Mouse (Mus musculus): ENCODE data around the gene Tgfbr3l. TPM values are rescaled to one million over a fixed set of nuclear protein-coding genes. Genes with fewer than 3 reads are reported as not detected.

The Tgfbr3l gene
- polyA plus RNA-seq, 1 experiment from 2014 or later, result 4.6 TPM

DNA sequence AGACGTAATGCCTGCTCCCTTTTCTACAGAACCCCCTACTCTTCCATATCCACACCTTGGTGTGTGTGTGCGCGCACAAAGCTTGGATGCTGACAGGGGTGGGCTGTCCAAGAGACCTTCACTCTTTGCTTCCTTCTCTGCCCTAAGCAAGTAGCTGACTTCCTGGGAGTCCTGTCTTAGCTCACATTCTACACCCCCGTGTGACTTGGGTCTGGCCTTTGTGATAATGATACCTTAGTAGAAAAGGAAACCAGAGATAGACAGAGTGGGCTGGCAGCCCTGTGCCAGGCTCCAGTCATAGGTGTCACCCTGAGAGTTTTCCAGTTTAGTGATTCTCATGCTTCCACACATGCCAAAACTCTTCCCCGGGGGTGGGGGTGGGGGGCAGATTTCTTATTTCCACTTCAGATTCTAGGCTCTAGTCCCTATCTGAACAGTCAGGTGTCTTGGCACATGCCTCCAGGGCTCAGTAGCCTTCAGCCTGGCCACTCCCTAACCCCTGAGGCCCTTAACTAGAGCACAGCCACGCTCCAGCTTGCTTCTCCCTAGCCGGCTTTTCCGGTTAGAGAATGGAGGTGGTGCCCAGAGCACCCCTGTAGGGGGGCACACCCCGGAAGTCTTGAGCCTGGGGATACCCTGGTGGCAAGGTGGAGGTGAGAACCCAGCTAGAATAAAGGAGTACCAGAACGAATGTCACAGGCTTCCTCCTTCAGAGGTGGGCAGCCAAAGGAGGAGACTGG lies 17.2 kb upstream of the Tgfbr3l start:
- DNase-seq (ENCODE audit: low read depth, low spot score), result no peak
- in situ Hi-C loops (cut with MboI; ENCODE audit: low pct_unique_long_range_greater_than_20kb), result no loop called here
- H3K27me3 ChIP-seq, result peaks cover 8% of the 10 kb centered on the region
- ChIA-PET CTCF (interaction anchor here (1.0 to 1.5 kb wide), 3 partner anchors 15 to 51 kb away, joined by 3 to 4 read pairs (median 4); no protein-coding TSS in a partner anchor), POLR2A (no interaction called here)
- no peak for ATAC-seq
- no peak for TF ChIP-seq CTCF (IDR thresholded peaks at IDR 0.05)

GRCm38 (mm10) chr8:4237814-4238433 lies 10.1 kb upstream of the Tgfbr3l start:
- no peak for ATAC-seq
- CTCF ChIA-PET, result interaction anchor here (0.7 to 4.8 kb wide), 6 partner anchors 9 to 38 kb away, joined by 3 to 37 read pairs (median 4); partner anchors contain the start of gene Tgfbr3l
- no peak for TF ChIP-seq CTCF (IDR thresholded peaks at IDR 0.05)
- in situ Hi-C loops (cut with MboI; ENCODE audit: low pct_unique_long_range_greater_than_20kb), result no loop called here
- no peak for DNase-seq (ENCODE audit: low read depth, low spot score)
- H3K27me3 ChIP-seq, result no peaks in the 10 kb centered on the region
- POLR2A ChIA-PET, result interaction anchor here (0.7 to 3.7 kb wide), 2 partner anchors 12 to 65 kb away, joined by 3 to 20 read pairs; partner anchors contain the start of gene Tgfbr3l

DNA sequence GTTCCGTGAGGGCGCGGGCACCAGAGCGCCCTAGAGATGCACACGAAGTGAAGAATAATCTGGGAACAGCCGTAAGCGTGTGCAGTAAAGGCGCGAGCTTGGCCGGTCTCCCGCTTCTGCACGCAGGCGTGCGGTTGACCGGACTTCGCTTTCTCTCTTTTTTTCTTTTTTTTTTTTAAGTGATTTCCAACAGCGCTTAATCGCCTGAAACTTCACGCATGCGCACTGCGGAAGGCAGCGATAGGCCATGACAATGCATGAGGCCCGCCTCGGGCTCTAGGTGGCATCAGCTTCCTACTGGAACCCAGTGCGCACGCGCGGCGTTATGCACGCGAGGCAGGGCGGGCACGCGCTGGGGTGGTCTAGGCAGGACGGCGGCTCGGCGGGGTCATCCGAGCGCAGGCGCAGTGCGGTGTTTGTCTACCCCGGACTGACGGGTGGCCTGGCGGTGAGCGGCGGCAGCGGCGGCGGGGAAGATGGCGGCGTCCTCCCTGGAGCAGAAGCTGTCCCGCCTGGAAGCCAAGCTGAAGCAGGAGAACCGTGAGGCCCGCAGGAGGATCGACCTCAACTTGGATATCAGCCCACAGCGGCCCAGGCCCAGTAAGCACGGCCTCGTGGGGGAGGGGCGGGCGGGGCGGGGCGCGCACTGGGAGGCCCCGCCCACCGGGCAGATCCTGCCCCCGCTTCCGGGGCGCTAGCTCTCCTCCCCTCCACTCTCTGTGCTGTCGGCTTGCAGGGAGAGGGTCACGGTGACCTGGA lies 9.4 kb upstream of the Tgfbr3l start, which contains the start of the genes Map2k7 and Gm49320:
Map2k7 (plus strand) TSS at position 307 of the 759 bp plus-strand sequence.
Gm49320 (plus strand) TSS at position 432 of the 759 bp plus-strand sequence.
- H3K27me3 ChIP-seq, result no peaks in the 10 kb centered on the region
- DNase-seq (ENCODE audit: low read depth, low spot score) (peak; percentile 98), ATAC-seq (peak; percentile 87)
- CTCF ChIA-PET, result interaction anchor here (0.7 to 4.8 kb wide), 5 partner anchors 10 to 39 kb away, joined by 3 to 37 read pairs (median 3); partner anchors contain the start of gene Tgfbr3l
- POLR2A ChIA-PET, result interaction anchor here (0.7 to 3.7 kb wide), 5 partner anchors 11 to 65 kb away, joined by 3 to 20 read pairs (median 3); partner anchors contain the start of gene Tgfbr3l
- in situ Hi-C loops (cut with MboI; ENCODE audit: low pct_unique_long_range_greater_than_20kb), result no loop called here
- TF ChIP-seq CTCF (IDR thresholded peaks at IDR 0.05), result no peak

DNA sequence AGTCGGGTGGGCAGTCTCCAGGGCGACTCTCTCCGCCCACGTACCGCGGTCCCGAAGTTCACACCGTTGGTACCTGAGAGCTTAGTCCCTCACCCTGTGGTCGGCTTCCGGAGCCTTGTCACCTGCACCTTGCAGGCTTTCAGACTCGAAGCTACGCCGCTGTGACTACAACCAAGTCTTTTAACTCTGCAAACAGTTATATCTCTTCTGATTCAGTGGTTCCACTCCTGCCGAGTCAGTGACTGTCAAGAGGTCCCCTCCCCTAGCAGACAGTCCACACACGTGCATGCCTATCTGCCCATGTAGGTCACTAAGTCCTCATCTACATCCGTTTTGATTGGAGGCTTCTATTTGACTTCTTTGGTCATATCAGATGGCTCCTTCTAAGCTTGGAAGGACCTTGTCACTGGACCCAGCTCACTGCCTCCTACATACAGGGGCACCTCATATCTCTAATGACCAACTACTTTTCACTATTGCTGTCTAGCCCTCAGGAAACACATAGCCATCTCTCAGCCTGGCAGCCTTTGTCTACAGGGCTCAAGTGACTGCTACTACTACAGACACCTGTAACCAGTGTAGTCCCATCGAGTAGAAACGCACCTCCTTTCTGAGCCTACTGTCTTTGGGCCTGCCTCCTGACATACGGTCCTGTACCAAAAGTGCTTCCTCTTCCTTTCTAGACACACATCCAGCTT lies 8.7 kb upstream of the Tgfbr3l start:
- CTCF ChIA-PET, result interaction anchor here (1.5 to 4.8 kb wide), 3 partner anchors 10 to 39 kb away, joined by 3 to 37 read pairs (median 12); partner anchors contain the start of gene Tgfbr3l
- TF ChIP-seq CTCF (IDR thresholded peaks at IDR 0.05), result no peak
- ATAC-seq, result no peak
- DNase-seq (ENCODE audit: low read depth, low spot score), result no peak
- in situ Hi-C loops (cut with MboI; ENCODE audit: low pct_unique_long_range_greater_than_20kb), result no loop called here
- H3K27me3 ChIP-seq, result no peaks in the 10 kb centered on the region
- POLR2A ChIA-PET, result interaction anchor here (0.9 to 3.7 kb wide), 4 partner anchors 10 to 37 kb away, joined by 3 to 20 read pairs (median 3); partner anchors contain the start of gene Tgfbr3l

DNA sequence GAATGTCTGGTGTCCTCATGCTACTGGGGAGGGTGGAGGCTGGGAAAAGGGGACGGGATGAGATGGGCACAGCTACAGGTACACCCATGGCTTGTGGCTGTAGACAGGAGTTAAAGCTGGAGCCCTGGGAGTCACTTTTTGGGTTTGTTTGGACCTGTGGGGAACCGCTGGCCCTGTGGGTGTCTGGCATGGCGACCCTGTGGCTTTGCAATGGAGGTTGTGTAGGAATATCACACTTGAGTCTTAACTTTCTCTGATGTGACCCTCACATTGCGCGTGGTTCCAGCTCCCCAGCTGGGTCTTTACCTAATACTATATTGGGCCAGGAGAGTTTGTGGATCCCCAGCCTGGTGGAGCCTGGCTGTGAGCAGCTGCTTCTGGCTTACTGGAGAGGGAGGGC lies 3.0 kb upstream of the Tgfbr3l start:
- CTCF ChIA-PET, result interaction anchor here (1.2 to 2.1 kb wide), 2 partner anchors 32 to 52 kb away, joined by 3 to 5 read pairs; no protein-coding TSS in a partner anchor
- no peak for TF ChIP-seq CTCF (IDR thresholded peaks at IDR 0.05)
- POLR2A ChIA-PET, result no interaction called here
- in situ Hi-C loops (cut with MboI; ENCODE audit: low pct_unique_long_range_greater_than_20kb), result no loop called here
- DNase-seq (ENCODE audit: low read depth, low spot score) (no peak), ATAC-seq (no peak)
- no peaks in the 10 kb centered on the region for H3K27me3 ChIP-seq

DNA sequence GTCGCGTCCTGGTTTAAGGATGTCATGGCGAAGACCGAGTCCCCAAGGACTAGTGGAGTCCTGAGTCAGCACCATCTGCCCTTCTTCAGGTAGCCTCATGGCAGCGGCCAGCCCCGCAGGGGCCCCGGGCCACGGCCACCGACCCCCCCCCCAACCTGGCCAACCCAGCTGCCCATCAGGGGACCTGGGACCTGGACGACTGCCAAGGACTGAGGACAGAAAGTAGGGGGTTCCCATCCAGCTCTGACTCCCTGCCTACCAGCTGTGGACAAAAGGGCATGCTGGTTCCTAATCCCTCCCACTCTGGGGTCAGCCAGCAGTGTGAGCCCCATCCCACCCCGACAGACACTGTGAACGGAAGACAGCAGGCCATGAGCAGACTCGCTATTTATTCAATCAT lies 2.3 kb upstream of the Tgfbr3l start:
- no peaks in the 10 kb centered on the region for H3K27me3 ChIP-seq
- ChIA-PET CTCF (interaction anchor here (2.1 kb wide), 1 partner anchor 33 kb away, joined by 5 read pairs; no protein-coding TSS in a partner anchor), POLR2A (no interaction called here)
- DNase-seq (ENCODE audit: low read depth, low spot score), result no peak
- in situ Hi-C loops (cut with MboI; ENCODE audit: low pct_unique_long_range_greater_than_20kb), result no loop called here
- no peak for ATAC-seq
- TF ChIP-seq CTCF (IDR thresholded peaks at IDR 0.05), result no peak

GRCm38 (mm10) chr8:4247241-4247640 lies 773 bp upstream of the Tgfbr3l start:
- no peak for DNase-seq (ENCODE audit: low read depth, low spot score)
- TF ChIP-seq CTCF (IDR thresholded peaks at IDR 0.05), result no peak
- in situ Hi-C loops (cut with MboI; ENCODE audit: low pct_unique_long_range_greater_than_20kb), result no loop called here
- ATAC-seq, result no peak
- POLR2A ChIA-PET, result no interaction called here
- H3K27me3 ChIP-seq, result no peaks in the 10 kb centered on the region
- CTCF ChIA-PET, result interaction anchor here (5.0 kb wide), 1 partner anchor 7 kb away, joined by 37 read pairs; the partner anchor contains the start of genes Gm49320 and Map2k7

DNA sequence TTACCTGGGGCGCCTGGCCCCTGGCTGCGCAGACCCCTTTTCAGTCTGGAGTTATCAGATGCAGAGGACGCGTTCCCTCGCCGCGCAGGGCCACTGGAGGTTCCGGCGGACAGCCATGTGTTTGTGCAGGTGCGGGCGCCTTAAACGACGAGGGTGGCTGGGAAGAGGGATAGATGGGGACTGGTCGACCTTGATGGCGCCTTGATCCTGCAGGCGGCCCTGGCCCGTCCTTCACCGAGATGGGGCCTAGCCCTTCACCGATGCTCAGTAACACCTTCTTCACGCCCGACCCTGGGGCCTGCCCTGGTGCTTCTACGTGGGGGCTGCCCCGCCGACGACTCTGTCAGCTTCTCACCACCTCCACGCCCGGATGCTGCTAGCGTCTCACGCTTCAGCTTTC lies 1.2 kb downstream of the Tgfbr3l start:
- DNase-seq (ENCODE audit: low read depth, low spot score), result no peak
- CTCF ChIA-PET, result interaction anchor here (1.8 to 5.0 kb wide), 2 partner anchors 9 to 14 kb away, joined by 10 to 37 read pairs; partner anchors contain the start of genes Gm49320 and Map2k7
- TF ChIP-seq CTCF (IDR thresholded peaks at IDR 0.05), result no peak
- POLR2A ChIA-PET, result interaction anchor here (0.5 to 3.8 kb wide), 2 partner anchors 10 to 121 kb away, joined by 3 to 20 read pairs; partner anchors contain the start of genes Gm49320 and Map2k7
- in situ Hi-C loops (cut with MboI; ENCODE audit: low pct_unique_long_range_greater_than_20kb), result no loop called here
- H3K27me3 ChIP-seq, result no peaks in the 10 kb centered on the region
- no peak for ATAC-seq

GRCm38 (mm10) chr8:4250306-4250970 lies 2.4 kb downstream of the Tgfbr3l start:
- no peak for TF ChIP-seq CTCF (IDR thresholded peaks at IDR 0.05)
- peak; percentile 46 for ATAC-seq
- CTCF ChIA-PET, result interaction anchor here (0.7 to 5.0 kb wide), 14 partner anchors 11 to 122 kb away, joined by 3 to 37 read pairs (median 4); partner anchors contain the start of genes Gm49320 and Map2k7
- DNase-seq (ENCODE audit: low read depth, low spot score), result no peak
- in situ Hi-C loops (cut with MboI; ENCODE audit: low pct_unique_long_range_greater_than_20kb), result loop anchor here (5.0 kb wide), 1 partner anchor 122 kb away; no protein-coding TSS in a partner anchor
- no peaks in the 10 kb centered on the region for H3K27me3 ChIP-seq
- POLR2A ChIA-PET, result interaction anchor here (0.9 to 3.8 kb wide), 2 partner anchors 11 to 15 kb away, joined by 3 to 20 read pairs; partner anchors contain the start of genes Gm49320 and Map2k7
